Mouse (Mus musculus): ENCODE results near the gene Adig.

GRCm38 (mm10) chr2:158541286-158541685 lies 38.9 kb downstream of the Adig start:
- no peak for TF ChIP-seq CTCF (IDR thresholded peaks at IDR 0.05; ENCODE audit: borderline replicate concordance, control insufficient read depth, extremely low read depth, insufficient read depth, low read length, poor library complexity)
- TF ChIP-seq POLR2A (IDR thresholded peaks at IDR 0.05; ENCODE audit: control insufficient read depth, extremely low read depth, insufficient read depth, low read length, poor library complexity), result no peak
